Mouse (Mus musculus) thymus, adult 2 months (tissue): ENCODE results near the gene Gpr156.

Source experiments
- CTCF ChIP-seq: fragments of 200-500 bp; IDR thresholded peaks from 2 replicates; pipeline ENCODE4 v1.5.1; 2012; ENCODE audit warnings: mild to moderate bottlenecking, control low read depth, low read length, moderate library complexity, borderline replicate concordance; ENCODE audit not compliant: control insufficient read depth, poor library complexity, insufficient read depth; ENCODE audit errors: extremely low read depth
- POLR2A ChIP-seq: fragments of 200-500 bp; IDR thresholded peaks from 2 replicates; pipeline ENCODE4 v1.6.1; 2012; ENCODE audit warnings: mild to moderate bottlenecking, low read length, control low read depth, moderate library complexity; ENCODE audit not compliant: control insufficient read depth, poor library complexity, insufficient read depth; ENCODE audit errors: extremely low read depth

GRCm38 (mm10) chr16:38032644-38033043 is 116.3 kb downstream of the Gpr156 start:
- no peak for TF ChIP-seq POLR2A
- no peak for TF ChIP-seq CTCF
